Mouse (Mus musculus): ENCODE measurements at regions not wholly inside any gene's neighbourhood (a gene's known extent, or its start where the extent isn't known, plus 50 kb on each side); places are given as distances from the start of the nearest gene placed in this dataset.
"Not testable (repeated sequence)": the region's sequence is repeated elsewhere in the genome, so short reads cannot be mapped to it uniquely, and the experiment has no call there.

- WGBS: 79% methylated on average over 3 of the region's 3 CpGs
- DNase-seq: no peak
- Histone ChIP-seq H3K4me3 (no peak overlapping the region), H3K36me3 (ENCODE audit: control insufficient read depth, insufficient read depth, low read length) (no peaks in the 10 kb centered on the region), H3K27me3 (ENCODE audit: control insufficient read depth, insufficient read depth, low read length) (no peaks in the 10 kb centered on the region), H3K9ac (ENCODE audit: low read depth, low read length) (no peak overlapping the region), H3K79me2 (replicated peaks; ENCODE audit: control insufficient read depth, insufficient read depth, low read length) (no peaks in the 10 kb centered on the region), H3K4me1 (ENCODE audit: control insufficient read depth, insufficient read depth, low read length) (no peaks in the 10 kb centered on the region), H3K27ac (no peak overlapping the region)
- no peak for TF ChIP-seq CTCF (IDR thresholded peaks at IDR 0.05)
- no peak for TF ChIP-seq POLR2A (IDR thresholded peaks at IDR 0.05; ENCODE audit: insufficient read depth, low read depth, low read length)
- no peak for TF ChIP-seq EP300 (IDR thresholded peaks at IDR 0.05; ENCODE audit: insufficient read depth, low read depth, low read length)
- intact Hi-C loops (cut with DNase I): no loop called here
These were observed 128.9 kb upstream of the Gm527 start for GRCm38 (mm10) chr12:64788761-64789160.

- intact Hi-C loops (cut with DNase I); H3K27ac ChIP-seq; H3K27me3 ChIP-seq (ENCODE audit: control insufficient read depth, insufficient read depth, low read length); H3K36me3 ChIP-seq (ENCODE audit: control insufficient read depth, insufficient read depth, low read length); H3K4me1 ChIP-seq (ENCODE audit: control insufficient read depth, insufficient read depth, low read length); H3K4me3 ChIP-seq; H3K79me2 ChIP-seq (replicated peaks; ENCODE audit: control insufficient read depth, insufficient read depth, low read length); H3K9ac ChIP-seq (ENCODE audit: low read depth, low read length); DNase-seq: not testable (repeated sequence)
- WGBS: 54% methylated on average over 2 of the region's 2 CpGs
These were observed 109.2 kb upstream of the Gm527 start for GRCm38 (mm10) chr12:64808492-64808891.

GRCm38 (mm10) chr12:64810081-64810480 is 107.6 kb upstream of the Gm527 start:
- Histone ChIP-seq H3K9ac (ENCODE audit: low read depth, low read length) (no peak overlapping the region), H3K27ac (no peak overlapping the region), H3K4me1 (ENCODE audit: control insufficient read depth, insufficient read depth, low read length) (no peaks in the 10 kb centered on the region), H3K4me3 (no peak overlapping the region), H3K27me3 (ENCODE audit: control insufficient read depth, insufficient read depth, low read length) (no peaks in the 10 kb centered on the region), H3K36me3 (ENCODE audit: control insufficient read depth, insufficient read depth, low read length) (no peaks in the 10 kb centered on the region), H3K79me2 (replicated peaks; ENCODE audit: control insufficient read depth, insufficient read depth, low read length) (no peaks in the 10 kb centered on the region)
- no peak for DNase-seq
- no peak for TF ChIP-seq POLR2A (IDR thresholded peaks at IDR 0.05; ENCODE audit: insufficient read depth, low read depth, low read length)
- TF ChIP-seq EP300 (IDR thresholded peaks at IDR 0.05; ENCODE audit: insufficient read depth, low read depth, low read length): no peak
- TF ChIP-seq CTCF (IDR thresholded peaks at IDR 0.05): no peak
- WGBS: 41% methylated on average over 1 of the region's 1 CpGs
- intact Hi-C loops (cut with DNase I): no loop called here

GRCm38 (mm10) chr12:64815871-64816270 is 101.8 kb upstream of the Gm527 start:
- Histone ChIP-seq H3K9ac (ENCODE audit: low read depth, low read length) (no peak overlapping the region), H3K27me3 (ENCODE audit: control insufficient read depth, insufficient read depth, low read length) (no peaks in the 10 kb centered on the region), H3K79me2 (replicated peaks; ENCODE audit: control insufficient read depth, insufficient read depth, low read length) (no peaks in the 10 kb centered on the region), H3K36me3 (ENCODE audit: control insufficient read depth, insufficient read depth, low read length) (no peaks in the 10 kb centered on the region), H3K4me3 (no peak overlapping the region), H3K27ac (no peak overlapping the region), H3K4me1 (ENCODE audit: control insufficient read depth, insufficient read depth, low read length) (no peaks in the 10 kb centered on the region)
- WGBS: 62% methylated on average over 6 of the region's 6 CpGs
- no peak for TF ChIP-seq CTCF (IDR thresholded peaks at IDR 0.05)
- no peak for TF ChIP-seq EP300 (IDR thresholded peaks at IDR 0.05; ENCODE audit: insufficient read depth, low read depth, low read length)
- no peak for TF ChIP-seq POLR2A (IDR thresholded peaks at IDR 0.05; ENCODE audit: insufficient read depth, low read depth, low read length)
- intact Hi-C loops (cut with DNase I): no loop called here
- no peak for DNase-seq

- H3K4me1 ChIP-seq (ENCODE audit: control insufficient read depth, insufficient read depth, low read length): no peaks in the 10 kb centered on the region
- H3K4me3 ChIP-seq: no peak overlapping the region
- H3K9ac ChIP-seq (ENCODE audit: low read depth, low read length): no peak overlapping the region
- TF ChIP-seq EP300 (IDR thresholded peaks at IDR 0.05; ENCODE audit: insufficient read depth, low read depth, low read length) (no peak), CTCF (IDR thresholded peaks at IDR 0.05) (peak; percentile 62)
- peak; percentile 19 to 27 for DNase-seq
- no peaks in the 10 kb centered on the region for H3K27me3 ChIP-seq (ENCODE audit: control insufficient read depth, insufficient read depth, low read length)
- H3K79me2 ChIP-seq (replicated peaks; ENCODE audit: control insufficient read depth, insufficient read depth, low read length): no peaks in the 10 kb centered on the region
- intact Hi-C loops (cut with DNase I): no loop called here
- WGBS: 45% methylated on average over 9 of the region's 9 CpGs
- H3K27ac ChIP-seq: no peak overlapping the region
- H3K36me3 ChIP-seq (ENCODE audit: control insufficient read depth, insufficient read depth, low read length): no peaks in the 10 kb centered on the region
These were observed 100.5 kb upstream of the Gm527 start for GRCm38 (mm10) chr12:64817056-64817810.

- TF ChIP-seq EP300 (IDR thresholded peaks at IDR 0.05; ENCODE audit: insufficient read depth, low read depth, low read length) (no peak), CTCF (IDR thresholded peaks at IDR 0.05) (no peak), POLR2A (IDR thresholded peaks at IDR 0.05; ENCODE audit: insufficient read depth, low read depth, low read length) (no peak)
- no peaks in the 10 kb centered on the region for H3K27me3 ChIP-seq (ENCODE audit: control insufficient read depth, insufficient read depth, low read length)
- H3K36me3 ChIP-seq (ENCODE audit: control insufficient read depth, insufficient read depth, low read length): no peaks in the 10 kb centered on the region
- no peak overlapping the region for H3K9ac ChIP-seq (ENCODE audit: low read depth, low read length)
- WGBS: 71% methylated on average over 5 of the region's 5 CpGs
- no peak for DNase-seq
- intact Hi-C loops (cut with DNase I): no loop called here
- no peaks in the 10 kb centered on the region for H3K4me1 ChIP-seq (ENCODE audit: control insufficient read depth, insufficient read depth, low read length)
- H3K4me3 ChIP-seq: no peak overlapping the region
- H3K79me2 ChIP-seq (replicated peaks; ENCODE audit: control insufficient read depth, insufficient read depth, low read length): no peaks in the 10 kb centered on the region
- no peak overlapping the region for H3K27ac ChIP-seq
These were observed 97.0 kb upstream of the Gm527 start for GRCm38 (mm10) chr12:64820722-64821121.
